Mouse (Mus musculus) E14TG2a.4 (cell line): ENCODE results near the gene Trabd2b.

Source experiments
- H3K27me3 ChIP-seq: 2 replicates; pipeline ENCODE4 v1.6.1; 2014; ENCODE audit warnings: low read length, control low read depth; ENCODE audit not compliant: insufficient read depth
- H3K36me3 ChIP-seq: 2 replicates; pipeline ENCODE4 v1.6.1; 2014; ENCODE audit warnings: low read length, control low read depth; ENCODE audit not compliant: insufficient read depth
- H3K4me1 ChIP-seq: replicated peaks from 2 replicates; pipeline ENCODE4 v1.6.1; 2014; ENCODE audit warnings: low read depth, low read length, control low read depth
- H3K4me3 ChIP-seq: replicated peaks from 2 replicates; pipeline ENCODE4 v1.5.1; 2014; ENCODE audit warnings: mild to moderate bottlenecking, low read length
- H3K9me3 ChIP-seq: 2 replicates; pipeline ENCODE4 v1.6.1; 2014; ENCODE audit warnings: low read length, control low read depth
- CTCF ChIP-seq: conservative IDR thresholded peaks from 2 replicates; pipeline ENCODE4 v1.5.1; 2014; ENCODE audit warnings: low read length
- NANOG ChIP-seq: IDR thresholded peaks from 2 replicates; pipeline ENCODE4 v1.6.1; 2014; ENCODE audit warnings: borderline replicate concordance, low read length, mixed read lengths
- POU5F1 ChIP-seq: IDR thresholded peaks from 2 replicates; pipeline ENCODE4 v1.6.1; 2014; ENCODE audit warnings: low read length, borderline replicate concordance

The Trabd2b gene

DNA sequence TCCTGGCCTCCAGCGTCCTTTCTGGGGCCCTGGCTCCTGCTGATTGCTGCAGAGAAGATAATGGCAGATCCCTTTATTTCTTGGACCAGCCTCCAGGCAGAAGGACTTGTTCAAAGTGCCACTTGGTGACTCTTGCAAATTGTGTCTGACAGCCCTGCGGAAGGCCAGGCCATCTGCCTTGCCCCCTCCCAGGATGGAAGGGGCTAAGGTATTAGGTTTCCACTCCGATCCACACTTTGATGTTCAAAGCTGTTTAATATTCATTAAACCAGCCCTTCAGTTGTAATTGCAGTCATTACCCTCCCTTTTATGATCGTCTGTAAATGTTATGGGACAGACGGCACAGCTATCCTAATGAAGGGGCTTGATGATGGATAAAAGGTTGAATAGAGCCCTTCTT lies 75.0 kb downstream of the Trabd2b start:
- Histone ChIP-seq H3K4me3 (no peak overlapping the region), H3K27me3 (no peaks in the 10 kb centered on the region), H3K4me1 (no peaks in the 10 kb centered on the region), H3K36me3 (no peaks in the 10 kb centered on the region), H3K9me3 (peaks cover 19% of the 10 kb centered on the region)
- TF ChIP-seq NANOG (no peak), CTCF (no peak), POU5F1 (no peak)

DNA sequence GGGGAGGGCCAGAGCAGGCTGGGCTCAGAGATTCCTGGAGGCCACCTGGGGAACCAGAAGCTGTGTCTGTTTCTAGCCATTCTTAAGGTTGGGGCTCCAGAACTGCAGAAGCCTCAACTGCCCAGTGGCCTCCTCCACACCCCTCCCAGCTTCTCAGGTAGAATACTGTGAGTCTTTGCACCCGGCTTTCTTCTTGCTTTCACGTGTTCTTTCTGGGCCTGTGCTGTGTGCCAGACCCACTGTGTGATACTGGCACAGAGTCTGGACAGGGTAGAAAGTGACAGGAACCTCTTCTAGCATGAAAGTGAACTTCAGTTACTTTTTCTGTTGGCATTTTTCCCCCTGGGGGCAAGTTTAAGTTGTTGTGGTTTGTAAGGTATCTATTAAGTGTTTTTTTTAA lies 77.6 kb downstream of the Trabd2b start:
- Histone ChIP-seq H3K27me3 (no peaks in the 10 kb centered on the region), H3K4me3 (no peak overlapping the region), H3K9me3 (no peaks in the 10 kb centered on the region), H3K4me1 (no peaks in the 10 kb centered on the region), H3K36me3 (no peaks in the 10 kb centered on the region)
- TF ChIP-seq NANOG (no peak), POU5F1 (no peak), CTCF (no peak)

DNA sequence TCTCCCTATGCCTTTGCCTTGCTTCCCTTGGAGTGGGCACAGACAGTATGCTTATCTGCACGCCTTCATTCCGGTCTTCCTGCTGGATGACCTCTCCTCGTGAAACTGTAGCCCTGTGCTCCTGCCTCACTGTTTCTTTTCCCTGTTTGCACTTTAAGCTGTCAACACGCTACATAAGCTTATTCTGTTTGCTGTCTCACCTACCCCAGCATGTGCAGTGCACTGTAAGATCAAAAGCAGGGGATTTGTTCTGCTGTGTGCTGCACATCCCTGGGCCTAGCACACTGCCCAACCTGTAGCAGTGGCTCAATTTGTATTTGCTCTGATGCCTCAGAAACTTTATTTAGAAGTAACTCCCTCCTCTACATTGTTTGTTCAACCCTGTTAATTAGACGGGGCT lies 79.5 kb downstream of the Trabd2b start:
- H3K4me1 ChIP-seq = no peaks in the 10 kb centered on the region
- H3K9me3 ChIP-seq = no peaks in the 10 kb centered on the region
- H3K27me3 ChIP-seq = no peaks in the 10 kb centered on the region
- TF ChIP-seq CTCF (no peak), POU5F1 (no peak), NANOG (no peak)
- H3K36me3 ChIP-seq = no peaks in the 10 kb centered on the region
- H3K4me3 ChIP-seq = no peak overlapping the region

DNA sequence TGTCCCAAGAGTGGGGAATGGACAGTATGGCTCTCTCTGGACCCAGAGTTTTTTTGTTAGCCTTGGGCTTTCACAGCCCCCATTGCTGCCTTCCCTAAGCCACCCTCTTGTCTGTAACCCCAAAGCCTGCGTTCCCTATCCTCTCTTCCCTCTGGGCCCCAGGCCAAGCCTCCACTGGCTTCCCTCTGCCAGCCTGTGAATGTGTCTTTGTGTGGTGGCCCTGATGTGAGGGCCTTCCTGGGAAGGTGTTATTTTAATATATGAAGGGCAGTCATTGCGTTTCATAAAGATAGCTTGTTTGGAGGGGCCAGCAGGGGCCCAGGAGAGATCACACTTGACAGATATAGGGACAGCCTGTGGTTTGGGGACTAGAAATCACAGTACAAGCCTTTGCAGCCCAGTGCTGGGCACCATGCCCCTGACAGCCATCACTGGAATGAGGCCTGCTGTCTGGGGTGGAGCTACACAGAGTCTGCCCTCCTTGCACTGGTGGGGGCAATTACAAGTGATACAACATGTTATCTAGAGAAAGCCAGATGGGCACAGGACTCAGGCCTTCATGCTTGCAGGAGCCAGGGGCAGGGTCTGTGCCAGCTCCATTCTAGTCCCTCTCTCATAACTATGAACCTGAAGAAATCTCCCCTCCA lies 80.5 kb downstream of the Trabd2b start:
- no peaks in the 10 kb centered on the region for H3K4me1 ChIP-seq
- no peaks in the 10 kb centered on the region for H3K9me3 ChIP-seq
- no peaks in the 10 kb centered on the region for H3K36me3 ChIP-seq
- no peaks in the 10 kb centered on the region for H3K27me3 ChIP-seq
- no peak overlapping the region for H3K4me3 ChIP-seq
- TF ChIP-seq POU5F1 (no peak), CTCF (no peak), NANOG (no peak)

DNA sequence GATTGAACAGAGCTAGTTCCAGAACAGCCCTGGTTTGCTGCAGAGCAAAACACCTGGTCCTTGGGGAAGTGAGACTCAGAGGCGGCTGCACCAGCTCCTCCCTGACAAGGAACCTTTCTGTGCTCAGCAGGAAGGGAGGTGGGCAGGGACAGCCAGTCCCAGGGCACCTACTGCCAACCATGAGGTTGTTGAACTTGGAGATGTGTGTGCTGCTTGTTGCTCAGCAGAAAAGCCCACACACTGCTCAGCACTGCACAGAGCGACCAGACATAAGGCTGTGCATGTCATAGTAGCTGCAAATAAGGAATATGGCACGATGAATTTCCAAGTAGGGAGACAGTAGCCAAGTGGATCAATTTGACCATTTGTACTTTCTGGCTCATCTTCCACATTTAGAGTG lies 81.2 kb downstream of the Trabd2b start:
- no peaks in the 10 kb centered on the region for H3K9me3 ChIP-seq
- no peaks in the 10 kb centered on the region for H3K27me3 ChIP-seq
- H3K4me3 ChIP-seq = no peak overlapping the region
- no peaks in the 10 kb centered on the region for H3K4me1 ChIP-seq
- TF ChIP-seq NANOG (no peak), POU5F1 (no peak), CTCF (no peak)
- H3K36me3 ChIP-seq = no peaks in the 10 kb centered on the region

DNA sequence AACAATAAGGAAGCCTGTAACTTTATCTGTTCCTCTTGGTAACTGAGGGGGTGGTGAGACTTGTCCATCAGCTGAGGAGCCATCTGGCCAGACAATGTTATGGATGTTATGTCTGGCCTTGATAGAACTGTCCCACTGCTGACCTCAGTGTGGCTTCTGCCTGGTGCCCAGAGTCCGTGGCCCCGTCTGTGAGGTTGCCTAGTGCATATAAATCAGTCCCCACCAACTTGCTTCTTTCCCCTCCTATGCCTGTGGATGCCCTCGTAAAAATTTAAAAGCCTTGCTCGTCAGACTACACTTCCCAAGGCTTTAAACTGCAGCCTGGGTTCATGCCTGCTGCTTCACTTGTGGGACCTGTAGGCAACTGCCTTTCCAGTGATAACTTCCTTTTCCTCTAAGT lies 85.6 kb downstream of the Trabd2b start:
- Histone ChIP-seq H3K27me3 (no peaks in the 10 kb centered on the region), H3K4me3 (no peak overlapping the region), H3K9me3 (no peaks in the 10 kb centered on the region), H3K36me3 (no peaks in the 10 kb centered on the region), H3K4me1 (no peaks in the 10 kb centered on the region)
- no peak for TF ChIP-seq POU5F1
- no peak for TF ChIP-seq CTCF
- TF ChIP-seq NANOG = no peak

DNA sequence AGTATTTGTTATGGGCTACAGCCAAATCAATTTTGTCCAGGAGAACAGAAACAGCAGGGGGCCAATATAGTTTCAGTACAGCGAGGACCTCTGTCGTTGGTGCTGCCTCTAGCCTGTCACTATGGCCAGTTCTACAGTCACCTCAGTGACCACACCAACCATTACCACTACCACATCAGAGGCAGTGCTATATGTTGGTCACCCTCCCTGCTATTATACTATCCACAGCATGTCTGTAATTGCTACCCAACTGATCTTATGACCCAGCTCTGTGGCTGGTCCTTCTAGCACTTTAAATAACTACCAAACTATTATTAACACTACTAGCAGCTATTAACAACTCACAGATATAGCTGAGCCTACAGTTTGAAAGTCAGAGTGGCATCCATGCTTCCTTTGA lies 87.5 kb downstream of the Trabd2b start:
- no peaks in the 10 kb centered on the region for H3K4me1 ChIP-seq
- no peaks in the 10 kb centered on the region for H3K9me3 ChIP-seq
- no peaks in the 10 kb centered on the region for H3K27me3 ChIP-seq
- no peaks in the 10 kb centered on the region for H3K36me3 ChIP-seq
- no peak overlapping the region for H3K4me3 ChIP-seq
- TF ChIP-seq NANOG (no peak), POU5F1 (no peak), CTCF (no peak)

DNA sequence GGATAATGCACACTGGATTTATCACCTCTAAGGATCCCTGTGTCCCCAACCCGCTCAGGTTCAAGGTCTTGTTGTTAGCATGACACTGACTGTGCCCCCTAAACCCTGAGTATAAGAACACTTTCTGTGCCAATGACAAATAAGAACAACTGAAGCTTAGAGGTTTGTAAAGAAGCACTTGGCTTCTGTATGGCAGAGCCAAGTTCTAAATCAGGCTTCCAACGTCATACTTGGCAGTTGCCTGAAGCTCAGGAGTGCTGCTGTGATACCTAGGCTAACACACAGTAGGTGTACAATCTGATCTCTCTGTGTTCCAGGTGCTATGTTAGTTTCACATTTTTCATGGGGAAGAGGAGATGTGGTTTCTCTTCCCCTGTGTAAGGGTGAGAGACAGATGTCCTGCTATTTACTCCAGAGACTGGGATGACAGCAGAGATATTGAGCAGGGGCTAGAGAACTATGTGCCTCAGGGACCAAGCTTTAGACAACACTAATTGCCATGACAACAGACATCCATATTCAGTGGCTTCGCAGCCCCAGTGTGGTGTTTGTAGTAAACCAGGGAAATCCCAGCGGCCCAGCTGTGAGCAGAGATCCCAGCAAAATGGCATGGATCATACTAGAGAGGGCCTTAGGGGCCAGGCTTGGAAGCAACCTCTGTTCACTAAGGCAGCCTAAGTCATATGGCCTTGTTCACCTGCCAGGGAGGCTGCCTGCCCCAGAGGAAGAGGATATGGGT lies 89.3 kb downstream of the Trabd2b start:
- Histone ChIP-seq H3K4me1 (no peaks in the 10 kb centered on the region), H3K27me3 (no peaks in the 10 kb centered on the region), H3K4me3 (no peak overlapping the region), H3K36me3 (no peaks in the 10 kb centered on the region), H3K9me3 (no peaks in the 10 kb centered on the region)
- TF ChIP-seq CTCF = no peak
- no peak for TF ChIP-seq POU5F1
- no peak for TF ChIP-seq NANOG
